Mouse (Mus musculus) liver, embryonic 14.5 days (tissue): Measurements from ENCODE around the gene Endog. TPM values are rescaled to one million over a fixed set of nuclear protein-coding genes. Genes with fewer than 3 reads are reported as not detected.
"Not testable (repeated sequence)": the region's sequence is repeated elsewhere in the genome, so short reads cannot be mapped to it uniquely, and the experiment has no call there.

Experiments
- ATAC-seq: fragments of 200-750 bp; cut with Nextera tagmentation; 2 replicates; pipeline ENCODE4 v1.8.0; 2017; ENCODE audit warnings: moderate number of reproducible peaks, mild to moderate bottlenecking, moderate library complexity; ENCODE audit not compliant: insufficient read depth
- DNase-seq, 3 experiments: peaks; one replicate each; pipeline ENCODE4 v3.0.0-alpha.2; 2012 to 2013; ENCODE audit warnings: low read depth in 3 of 3, low spot score in 3 of 3
- H3K27ac ChIP-seq: fragments of 300-500 bp; sonication (generic); 2 replicates; pipeline ENCODE4 v1.5.1; 2014; ENCODE audit warnings: moderate library complexity, mild to moderate bottlenecking, control low read depth, inconsistent platforms
- H3K27me3 ChIP-seq: fragments of 300-500 bp; sonication (generic); 2 replicates; pipeline ENCODE4 v1.6.1; 2014; ENCODE audit warnings: mild to moderate bottlenecking, low read length, moderate library complexity; ENCODE audit not compliant: control insufficient read depth, insufficient read depth
- H3K36me3 ChIP-seq: fragments of 300-500 bp; sonication (generic); replicated peaks from 2 replicates; pipeline ENCODE4 v1.6.1; 2014; ENCODE audit warnings: low read depth; ENCODE audit not compliant: control insufficient read depth, insufficient read depth
- H3K4me1 ChIP-seq, 2 experiments: fragments of 200-500 bp in 1 of 2; fragments of 300-500 bp in 1 of 2; sonication (generic) in 1 of 2; replicated peaks; 2 replicates each; pipeline ENCODE4 v1.6.1; 2012 to 2014; ENCODE audit warnings: antibody characterized with exemption in 1 of 2, inconsistent platforms in 1 of 2, low read length in 1 of 2; ENCODE audit not compliant: control insufficient read depth in 2 of 2, insufficient read depth in 2 of 2
- H3K4me2 ChIP-seq: fragments of 300-500 bp; sonication (generic); 2 replicates; pipeline ENCODE4 v1.6.1; 2014; ENCODE audit warnings: low read depth, mild to moderate bottlenecking, control low read depth, moderate library complexity
- H3K4me3 ChIP-seq, 2 experiments: fragments of 200-500 bp in 1 of 2; fragments of 300-500 bp in 1 of 2; sonication (generic) in 1 of 2; 2 replicates each; pipeline ENCODE4 v1.5.1; 2012 to 2014; ENCODE audit warnings: low read depth in 2 of 2, low read length in 2 of 2, mild to moderate bottlenecking in 2 of 2, control low read depth in 1 of 2, inconsistent platforms in 1 of 2, moderate library complexity in 1 of 2; ENCODE audit not compliant: insufficient read depth in 1 of 2
- H3K9ac ChIP-seq: fragments of 300-500 bp; sonication (generic); replicated peaks from 2 replicates; pipeline ENCODE4 v1.6.1; 2014; ENCODE audit warnings: mild to moderate bottlenecking, control low read depth, moderate library complexity
- H3K9me3 ChIP-seq: fragments of 300-500 bp; sonication (generic); 2 replicates; pipeline ENCODE4 v1.6.1; 2016; ENCODE audit warnings: low read length, mixed read lengths; ENCODE audit not compliant: control insufficient read depth
- CTCF ChIP-seq: IDR thresholded peaks from 2 replicates; pipeline ENCODE4 v1.5.1; 2016; ENCODE audit warnings: antibody characterized with exemption, low read depth, control low read depth
- EP300 ChIP-seq: IDR thresholded peaks from 2 replicates; pipeline ENCODE4 v1.6.1; 2016; ENCODE audit warnings: antibody characterized with exemption, low read depth
- WGBS: fragments of 180-500 bp; shearing (Covaris S2); extraction: QIAGEN DNeasy Blood & Tissue Kit; methylation state at CpG from one replicate; pipeline ENCODE4 v1.1.7; 2014; ENCODE audit not compliant: insufficient replicate concordance; 5-methylcytosine and 5-hydroxymethylcytosine counted together
- polyA plus RNA-seq, 2 experiments: library from polyadenylated mRNA; depleted of rRNA in 1 of 2; stranded (reverse) in 1 of 2; unstranded in 1 of 2; fragments of >200 nt; fragmentation: Nextera tagmentation in 1 of 2; extraction: Ambion mirVana in 1 of 2; gene quantifications; 2 replicates each; pipeline versions ENCODE4 v1.2.1 to v1.2.3; 2012 to 2014

The Endog gene
- polyA plus RNA-seq, 2 experiments = 11.9 to 20.3 TPM

GRCm38 (mm10) chr2:30176561-30176960, 5.3 kb downstream of the Endog start:
- Histone ChIP-seq H3K36me3 (peaks cover 23% of the 10 kb centered on the region), H3K27ac (no peak overlapping the region), H3K9me3 (no peaks in the 10 kb centered on the region; the same call in 1 of the 2 replicates), H3K4me3 (no peak overlapping the region), H3K27me3 (no peaks in the 10 kb centered on the region), H3K4me2 (no peak overlapping the region), H3K9ac (no peak overlapping the region), H3K4me1 (peaks cover 5 to 8% of the 10 kb centered on the region in 2 experiments; a peak in 3 of 4 replicates)
- 83% methylated on average over 2 of the region's 2 CpGs for WGBS
- TF ChIP-seq EP300 = no peak
- TF ChIP-seq CTCF = no peak
- ATAC-seq = no peak
- DNase-seq = no peak

GRCm38 (mm10) chr2:30177700-30178675, 6.7 kb downstream of the Endog start, which contains the start of gene Spout1:
Gene Spout1, minus strand, starts transcription at chr2:30178459.
- H3K27me3 ChIP-seq = no peaks in the 10 kb centered on the region
- H3K4me3 ChIP-seq = peak within 1 kb of the TSS; percentile 68 to 74
- TF ChIP-seq EP300 = no peak
- no peak for TF ChIP-seq CTCF
- peaks cover 5 to 8% of the 10 kb centered on the region in 2 experiments; a peak in 3 of 4 replicates for H3K4me1 ChIP-seq
- H3K36me3 ChIP-seq = peaks cover 23% of the 10 kb centered on the region
- ATAC-seq (peak; percentile 96), DNase-seq (peak; percentile 88 to 89 (median 89))
- H3K9ac ChIP-seq = peak within 1 kb of the TSS; percentile 61
- no peak within 1 kb of the TSS for H3K27ac ChIP-seq
- 2% methylated on average over 54 of the region's 54 CpGs for WGBS
- peak within 1 kb of the TSS; percentile 76 for H3K4me2 ChIP-seq
- no peaks in the 10 kb centered on the region; the same call in 1 of the 2 replicates for H3K9me3 ChIP-seq

GRCm38 (mm10) chr2:30178711-30179110, 7.4 kb downstream of the Endog start:
- H3K4me1 ChIP-seq = peaks cover 5 to 10% of the 10 kb centered on the region in 2 experiments; a peak in 3 of 4 replicates
- ATAC-seq, H3K9ac ChIP-seq, H3K9me3 ChIP-seq, DNase-seq, H3K27ac ChIP-seq, H3K27me3 ChIP-seq: not testable (repeated sequence)
- H3K4me3 ChIP-seq = peak overlapping the region in 1 of 2 experiments; percentile 68; a peak in 2 of 4 replicates
- TF ChIP-seq CTCF = peak; percentile 5; the same call in 1 of the 2 replicates
- H3K4me2 ChIP-seq = peak overlapping the region; percentile 76
- WGBS = 53% methylated on average over 7 of the region's 7 CpGs
- H3K36me3 ChIP-seq = peaks cover 16% of the 10 kb centered on the region

GRCm38 (mm10) chr2:30182424-30182823, 11.1 kb downstream of the Endog start:
- no peak overlapping the region for H3K4me3 ChIP-seq
- ATAC-seq = no peak
- 74% methylated on average over 2 of the region's 2 CpGs for WGBS
- H3K4me1 ChIP-seq = peaks cover 16 to 22% of the 10 kb centered on the region in 2 experiments
- DNase-seq = no peak
- H3K9me3 ChIP-seq = no peaks in the 10 kb centered on the region
- no peak for TF ChIP-seq CTCF
- TF ChIP-seq EP300 = no peak
- H3K36me3 ChIP-seq = no peaks in the 10 kb centered on the region
- no peak overlapping the region for H3K4me2 ChIP-seq
- no peak overlapping the region for H3K9ac ChIP-seq
- H3K27me3 ChIP-seq = no peaks in the 10 kb centered on the region
- H3K27ac ChIP-seq = no peak overlapping the region

GRCm38 (mm10) chr2:30183721-30184120, 12.4 kb downstream of the Endog start:
- no peak overlapping the region for H3K4me2 ChIP-seq
- no peaks in the 10 kb centered on the region for H3K9me3 ChIP-seq
- no peak for DNase-seq
- H3K27ac ChIP-seq = no peak overlapping the region
- TF ChIP-seq CTCF (no peak), EP300 (no peak)
- no peaks in the 10 kb centered on the region for H3K27me3 ChIP-seq
- H3K36me3 ChIP-seq = no peaks in the 10 kb centered on the region
- ATAC-seq = no peak
- no peak overlapping the region for H3K9ac ChIP-seq
- H3K4me3 ChIP-seq = no peak overlapping the region
- WGBS = 60% methylated on average over 3 of the region's 3 CpGs
- peaks cover 12 to 22% of the 10 kb centered on the region in 2 experiments for H3K4me1 ChIP-seq
